Mouse (Mus musculus): Measurements from ENCODE around the gene Acp4.
"Not testable (repeated sequence)": the region's sequence is repeated elsewhere in the genome, so short reads cannot be mapped to it uniquely, and the experiment has no call there.

The Acp4 gene

GRCm38 (mm10) chr7:44257278-44257677, at the start of gene Acp4:
TSS of gene Acp4 (minus strand) at chr7:44257378.
- DNase-seq (ENCODE audit: low read depth) = no peak

- DNase-seq (ENCODE audit: low read depth) = peak; percentile 14
Observed at GRCm38 (mm10) chr7:44306516-44307240, 49.5 kb upstream of the Acp4 start, which contains the start of gene Clec11a. TSS of gene Clec11a (minus strand) at chr7:44306902.

GRCm38 (mm10) chr7:44305686-44306085, 48.5 kb upstream of the Acp4 start:
- no peak for DNase-seq (ENCODE audit: low read depth)

- peak; percentile 100 for DNase-seq (ENCODE audit: low read depth)
Observed at GRCm38 (mm10) chr7:44304775-44305641, 47.8 kb upstream of the Acp4 start.

- no peak for DNase-seq (ENCODE audit: low read depth)
Observed at GRCm38 (mm10) chr7:44304463-44304774, 47.2 kb upstream of the Acp4 start.

- DNase-seq (ENCODE audit: low read depth) = peak; percentile 66
Observed at GRCm38 (mm10) chr7:44303346-44304340, 46.5 kb upstream of the Acp4 start.

DNA sequence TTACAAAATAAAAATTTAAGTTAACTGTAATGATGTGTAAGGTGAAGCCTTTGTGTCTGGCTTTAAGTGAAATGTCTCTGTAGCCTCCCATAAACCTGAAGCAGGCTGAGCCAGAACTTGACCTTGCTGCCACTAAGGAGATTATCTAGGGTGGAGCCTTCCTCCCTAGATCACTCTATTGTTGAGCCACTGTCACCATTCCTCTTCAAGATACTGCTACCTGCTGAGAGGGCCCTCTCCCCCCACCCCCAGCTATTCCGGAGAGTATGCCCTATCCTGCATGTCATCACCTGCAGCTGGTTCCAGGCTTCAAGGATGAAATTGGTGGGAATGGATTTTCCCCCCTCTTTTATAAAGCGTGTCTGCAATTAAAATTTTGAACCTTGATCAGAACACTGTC, 40.3 kb upstream of the Acp4 start:
- not testable (repeated sequence) for DNase-seq (ENCODE audit: low read depth)

DNA sequence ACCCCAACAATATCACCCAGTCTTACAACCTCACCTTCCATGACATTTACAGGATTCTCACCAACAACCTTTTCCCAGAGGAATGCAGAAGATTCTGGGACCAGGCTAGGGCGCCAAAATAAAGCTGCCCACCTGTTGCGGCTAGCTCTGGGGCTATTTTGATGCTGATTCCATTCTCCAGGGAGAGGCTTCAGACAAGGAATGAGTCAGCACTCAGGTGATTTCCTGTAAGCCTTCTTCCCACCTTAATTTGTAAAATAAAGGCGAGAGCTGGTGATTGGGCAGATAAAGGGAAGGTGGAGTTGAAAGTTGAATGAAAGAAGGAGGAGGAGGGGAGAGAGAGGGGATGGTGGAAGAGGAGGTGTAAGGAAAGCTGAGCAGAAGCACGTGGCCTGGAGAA, 34.2 kb upstream of the Acp4 start:
- DNase-seq (ENCODE audit: low read depth) = no peak

DNA sequence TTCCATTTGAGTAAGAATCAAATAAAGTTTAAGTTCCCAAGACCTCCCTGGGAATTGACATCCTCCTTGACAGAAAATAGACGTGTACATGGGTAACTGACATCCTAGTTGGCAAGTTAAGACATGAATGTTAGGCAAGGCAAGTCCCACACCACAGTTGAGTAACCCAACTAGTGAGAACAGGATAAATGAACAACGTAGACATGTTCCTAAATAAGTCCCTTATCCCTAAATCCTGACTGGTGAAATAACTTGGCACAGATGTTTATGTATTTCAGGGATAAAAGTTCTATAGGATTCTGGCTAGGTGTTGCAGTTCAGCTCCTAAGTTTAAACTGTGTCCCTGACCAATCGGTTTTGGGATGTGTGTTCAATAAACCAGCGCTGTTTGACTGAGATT, 33.8 kb upstream of the Acp4 start:
- DNase-seq (ENCODE audit: low read depth) = no peak

DNA sequence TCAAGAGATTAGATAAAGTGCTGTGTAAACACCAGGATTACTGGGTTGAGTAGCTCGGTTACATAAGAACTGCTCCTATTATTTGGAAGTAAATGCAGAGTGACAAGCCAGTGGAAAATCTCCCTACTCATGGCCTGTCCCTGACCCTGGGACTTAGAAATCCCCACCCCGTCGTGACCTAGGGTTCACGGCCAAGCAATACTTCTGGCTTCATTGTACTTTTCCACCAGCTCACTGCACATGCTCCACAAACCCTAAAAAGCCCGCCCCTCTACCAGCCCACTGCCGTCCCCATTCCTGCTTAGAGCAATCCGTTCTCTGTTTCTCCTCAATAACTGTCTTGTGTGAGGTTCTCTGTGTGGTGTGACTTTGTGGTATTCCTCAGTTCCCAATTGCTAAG, 30.6 kb upstream of the Acp4 start:
- no peak for DNase-seq (ENCODE audit: low read depth)

DNA sequence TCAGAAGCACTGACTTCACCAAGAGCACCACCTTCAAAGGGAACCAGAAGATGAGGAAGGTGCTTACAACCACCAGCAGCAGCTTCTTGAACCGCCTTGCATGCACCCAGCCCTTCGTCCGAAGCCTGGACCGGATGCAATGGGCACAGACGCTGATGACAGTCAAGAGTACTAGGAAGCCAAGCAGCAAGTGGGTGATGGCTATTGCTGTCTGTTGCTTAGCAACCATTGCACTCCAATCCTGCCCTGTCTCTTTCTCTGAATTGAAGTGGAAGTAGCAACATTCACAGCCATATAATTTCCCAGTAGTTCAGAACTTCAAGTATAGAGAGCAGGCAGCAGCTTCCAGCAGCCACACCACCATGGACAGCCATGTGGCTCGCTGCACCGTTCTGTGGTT, 24.4 kb upstream of the Acp4 start:
- DNase-seq (ENCODE audit: low read depth) = no peak

DNA sequence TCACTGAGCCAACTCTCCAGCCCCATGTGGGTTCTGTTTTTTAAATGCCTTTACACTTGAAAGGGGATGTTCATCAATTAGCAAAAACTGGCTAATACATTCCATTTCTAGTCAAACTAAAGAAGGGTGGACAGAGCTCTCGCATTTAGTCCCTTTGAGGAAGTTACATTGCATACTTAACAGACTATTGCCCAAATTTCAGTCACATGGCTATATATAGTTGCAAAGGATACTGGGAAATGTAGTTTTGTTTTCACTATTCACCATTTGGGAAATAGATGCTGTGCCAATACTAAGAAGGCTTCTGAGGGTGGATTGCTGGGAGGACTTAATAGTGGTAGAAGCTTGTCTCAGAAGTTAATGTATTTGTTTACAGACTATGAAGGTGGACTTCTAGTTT, 23.8 kb upstream of the Acp4 start:
- peak; percentile 59 for DNase-seq (ENCODE audit: low read depth)

DNA sequence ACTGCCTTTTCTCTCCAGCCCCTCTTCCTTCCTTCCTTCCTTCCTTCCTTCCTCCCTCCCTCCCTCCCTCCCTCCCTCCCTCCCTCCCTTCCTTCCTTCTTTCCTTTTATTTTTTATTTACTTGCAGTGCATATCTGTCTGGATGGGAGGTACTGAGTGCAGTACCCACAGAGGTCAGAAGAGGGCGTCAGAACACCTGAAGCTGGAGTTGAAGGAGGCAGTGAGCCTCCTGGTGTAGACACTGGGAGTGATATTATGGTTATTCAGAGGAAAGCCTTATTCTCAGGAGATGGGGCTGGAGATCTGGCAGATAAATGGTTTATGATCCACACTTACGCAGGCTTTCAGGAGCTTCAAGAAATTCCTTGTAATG, 20.1 kb upstream of the Acp4 start:
- DNase-seq (ENCODE audit: low read depth) = peak; percentile 77

DNA sequence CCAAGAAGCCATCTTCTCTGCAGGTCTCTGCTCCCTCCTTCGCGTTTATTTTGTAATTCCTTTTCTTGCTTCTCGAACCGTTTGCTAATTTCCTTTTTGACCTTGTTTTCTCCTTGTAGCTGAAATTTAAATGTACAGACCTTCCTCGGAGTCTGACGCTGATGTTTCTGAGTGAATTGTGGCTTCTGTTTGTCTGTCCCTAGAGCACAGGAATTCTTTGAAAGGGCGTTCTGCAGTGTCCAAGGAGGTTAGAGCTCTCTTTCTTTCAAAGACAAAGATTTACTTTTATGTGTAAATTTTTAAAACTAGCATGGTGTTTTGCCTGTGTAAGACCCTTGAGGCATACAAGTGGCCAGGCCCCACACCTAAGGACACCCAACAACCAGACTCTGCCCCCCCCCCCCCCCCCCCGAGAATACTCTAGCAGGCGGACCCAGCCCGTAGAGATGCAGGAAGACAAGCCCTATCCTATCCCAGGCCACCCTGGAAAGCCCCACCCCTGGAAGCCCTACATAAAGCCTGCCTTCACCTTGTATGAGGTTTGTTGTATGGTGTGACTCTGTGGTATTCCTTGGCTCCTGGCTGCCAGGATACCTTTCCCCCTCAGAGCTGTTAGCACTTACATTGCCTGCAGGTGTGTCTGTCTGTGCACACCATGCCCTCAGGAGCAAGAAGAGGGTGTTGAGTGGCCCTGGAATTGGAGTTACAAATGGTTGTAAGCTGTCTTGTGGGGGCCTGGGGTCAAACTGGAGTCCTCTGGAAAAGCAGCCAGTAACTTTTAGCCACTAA, 19.5 kb upstream of the Acp4 start:
- DNase-seq (ENCODE audit: low read depth) = no peak

DNA sequence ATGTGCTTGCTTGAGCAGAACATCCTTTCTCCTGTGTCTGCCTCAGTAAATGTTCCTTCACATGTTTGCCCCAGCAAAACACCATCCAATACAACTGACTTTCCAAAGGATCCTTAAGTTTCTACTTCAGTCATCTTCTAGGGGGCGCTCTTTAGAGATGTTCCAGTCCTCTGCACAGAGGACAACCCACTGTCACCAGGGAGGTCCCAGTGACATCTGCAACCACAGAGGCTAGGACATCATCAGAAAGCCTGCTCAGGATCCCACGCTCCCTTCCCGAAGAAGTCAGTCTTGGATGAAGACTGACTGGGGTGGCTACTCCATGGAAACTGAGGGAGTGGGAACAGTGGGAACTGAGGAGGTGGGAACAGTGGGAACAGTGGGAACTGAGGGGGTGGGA, 18.4 kb upstream of the Acp4 start:
- DNase-seq (ENCODE audit: low read depth) = peak; percentile 23

GRCm38 (mm10) chr7:44274096-44274495, 16.9 kb upstream of the Acp4 start:
- no peak for DNase-seq (ENCODE audit: low read depth)

GRCm38 (mm10) chr7:44273446-44273845, 16.3 kb upstream of the Acp4 start:
- no peak for DNase-seq (ENCODE audit: low read depth)

GRCm38 (mm10) chr7:44272546-44272945, 15.4 kb upstream of the Acp4 start:
- DNase-seq (ENCODE audit: low read depth) = peak; percentile 19

DNA sequence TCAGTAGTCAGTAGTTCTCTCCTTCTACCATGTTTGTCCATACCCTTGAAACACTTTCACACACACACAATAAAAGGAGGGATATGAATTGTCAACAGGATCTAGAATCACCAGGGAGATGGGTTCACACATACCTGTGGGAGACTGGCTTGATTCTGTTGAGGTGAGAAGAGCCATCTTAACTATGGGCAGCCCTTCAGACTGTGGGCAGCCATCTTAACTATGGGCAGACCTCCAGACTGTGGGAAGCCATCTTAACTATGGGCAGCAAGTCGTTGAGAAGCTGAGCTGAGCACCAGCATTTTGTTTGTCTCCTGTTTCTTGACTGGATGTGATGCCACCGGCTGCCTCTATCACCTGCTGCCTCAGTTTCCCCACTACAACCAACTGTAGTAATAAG, 14.1 kb upstream of the Acp4 start:
- peak; percentile 44 for DNase-seq (ENCODE audit: low read depth)

GRCm38 (mm10) chr7:44269397-44269796, 12.2 kb upstream of the Acp4 start:
- peak; percentile 57 for DNase-seq (ENCODE audit: low read depth)

DNA sequence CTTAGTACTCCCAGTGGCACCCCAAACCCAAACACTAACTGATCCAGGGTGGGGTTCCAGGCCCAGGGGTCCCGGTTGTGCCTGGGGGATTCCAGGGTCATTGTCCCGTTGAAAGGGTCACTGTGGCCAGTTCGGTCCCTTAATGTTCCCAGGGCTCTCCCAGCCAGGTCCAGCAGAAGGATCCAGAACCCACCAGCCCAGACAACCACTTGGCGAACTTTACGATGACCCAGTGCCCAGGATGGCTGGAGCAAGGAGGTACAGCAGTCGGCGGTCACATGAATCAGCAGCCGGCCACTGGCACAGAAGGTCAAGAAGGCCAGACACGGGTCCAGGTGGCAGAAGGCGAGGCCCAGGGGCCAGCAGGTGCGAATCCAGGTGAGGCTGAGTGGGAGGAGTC, 10.9 kb upstream of the Acp4 start:
- DNase-seq (ENCODE audit: low read depth) = no peak
